Mouse (Mus musculus) cerebellum, adult 18-20 months (tissue): ENCODE data around the gene Nat8f2.
A peak's percentile ranks its signal among the peaks of the same experiment; 100 is the strongest.
"Not testable (repeated sequence)": the region's sequence is repeated elsewhere in the genome, so short reads cannot be mapped to it uniquely, and the experiment has no call there.

ENCODE experiments used
- DNase-seq, 2 experiments: peaks; one replicate each; pipeline ENCODE4 v3.0.0; 2021

Nat8f2 gene

GRCm38 (mm10) chr6:85869006-85869405, at the start of gene Nat8f2:
Nat8f2 (minus strand) TSS chr6:85869158.
- not testable (repeated sequence) for DNase-seq

DNA sequence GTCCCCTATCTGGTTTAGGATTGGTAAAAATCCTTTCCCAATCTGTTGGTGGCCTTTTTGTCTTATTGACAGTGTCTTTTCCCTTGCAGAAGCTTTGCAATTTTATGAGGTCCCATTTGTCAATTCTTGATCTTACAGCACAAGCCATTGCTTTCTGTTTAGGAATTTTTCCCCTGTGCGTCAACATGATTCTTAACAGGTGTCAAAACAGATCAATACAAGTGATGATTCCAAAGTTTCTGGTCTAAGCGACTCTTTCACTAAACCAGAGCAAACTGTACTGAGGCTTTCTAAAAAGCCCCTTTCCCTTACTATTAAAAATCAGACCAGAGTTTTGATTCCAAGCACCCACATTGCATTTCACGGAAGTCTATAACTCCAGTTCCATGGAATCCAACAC, 49.4 kb upstream of the Nat8f2 start:
- DNase-seq, result not testable (repeated sequence)

DNA sequence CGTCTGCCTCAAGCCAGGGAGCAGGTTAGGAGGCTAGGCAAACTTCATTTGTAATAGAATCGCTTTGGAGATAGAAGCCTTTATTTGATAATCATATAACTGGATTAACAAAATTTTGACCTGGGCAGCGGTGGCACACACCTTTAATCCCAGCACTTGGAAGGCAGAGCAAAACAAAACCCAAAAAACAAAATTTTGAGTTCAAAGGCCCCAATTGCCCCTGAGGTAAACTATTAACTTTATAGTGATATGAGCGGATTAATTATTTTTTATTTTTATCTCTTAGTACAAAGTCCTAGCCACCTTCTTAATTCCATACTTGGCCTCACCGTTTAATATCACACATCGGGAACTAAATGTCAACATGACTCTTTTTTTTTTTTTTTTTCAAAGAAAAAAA, 47.6 kb upstream of the Nat8f2 start:
- no peak for DNase-seq

DNA sequence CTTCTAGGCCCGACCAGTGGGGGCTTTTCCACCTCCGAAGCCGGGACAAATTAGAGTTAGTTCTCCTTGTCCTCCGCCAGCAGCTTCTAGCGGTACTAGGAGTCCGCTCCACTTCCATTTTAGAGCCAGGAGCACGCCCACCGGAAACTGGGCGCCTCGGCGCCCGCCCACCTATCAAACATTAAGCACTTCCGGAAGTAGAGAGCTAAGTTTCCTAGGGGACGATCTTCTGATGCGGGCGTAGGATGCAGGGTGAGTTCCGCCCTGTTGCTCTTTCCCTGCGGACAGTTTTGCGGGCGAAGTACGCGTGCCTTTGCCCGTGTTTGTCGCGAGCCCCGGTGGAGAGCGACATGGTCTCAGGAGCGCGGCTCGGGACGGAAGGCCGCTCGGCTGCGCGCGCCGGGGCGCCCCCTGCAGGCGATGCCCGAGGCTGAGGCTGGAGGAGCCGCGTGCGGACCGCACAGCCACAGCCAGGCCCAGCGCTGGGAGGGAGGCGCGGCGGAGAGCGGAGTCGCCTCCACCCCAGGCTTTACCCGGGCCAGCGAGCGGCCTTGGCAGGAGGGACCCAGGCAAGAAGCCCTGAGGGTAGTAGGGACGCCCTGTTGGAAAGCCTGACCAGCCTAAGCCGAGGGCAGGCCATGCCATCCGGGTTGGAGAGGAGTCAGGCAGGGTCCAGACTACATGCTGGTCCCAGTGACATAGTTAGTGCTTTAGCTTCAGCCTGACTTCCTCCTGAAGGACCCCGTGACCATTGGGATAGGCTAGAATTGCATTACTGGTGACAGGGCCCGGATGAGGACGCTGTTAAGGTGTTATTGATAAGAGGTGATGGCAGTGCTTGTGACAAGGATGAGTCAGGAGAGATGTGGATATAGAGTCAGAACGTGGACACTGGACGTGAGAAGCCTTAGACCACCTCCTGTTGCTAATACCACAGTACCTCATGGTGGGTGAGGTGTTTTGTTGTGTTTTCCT, 46.9 kb upstream of the Nat8f2 start, which contains the start of gene Nat8f1:
Gene Nat8f1 (minus strand): TSS at position 149 of the 975 bp plus-strand sequence.
- DNase-seq, result peak; percentile 82 to 85

DNA sequence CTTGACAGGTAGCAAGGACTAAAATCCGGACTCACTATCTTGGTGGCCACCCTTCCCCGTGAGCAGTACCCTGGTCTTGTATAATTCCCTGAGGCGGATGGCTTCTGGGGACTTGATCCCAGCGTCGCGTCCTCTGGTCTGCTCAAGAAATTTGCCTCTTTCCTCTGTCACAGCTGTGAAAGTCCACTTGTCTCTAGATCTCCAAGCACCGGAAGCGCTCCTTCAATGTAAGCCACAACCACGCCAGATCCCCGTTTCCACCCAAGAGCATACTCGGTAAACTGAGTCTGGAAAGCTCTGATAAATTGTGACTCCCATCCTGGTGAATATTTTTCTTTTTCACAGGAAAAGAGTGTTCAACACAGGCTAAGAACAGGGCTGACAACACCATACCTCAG, 46.2 kb upstream of the Nat8f2 start:
- DNase-seq, result no peak

- no peak for DNase-seq
Observed at GRCm38 (mm10) chr6:85911587-85911986, 42.6 kb upstream of the Nat8f2 start, which contains the start of gene Tprkb. Tprkb (plus strand) TSS chr6:85911865.

DNA sequence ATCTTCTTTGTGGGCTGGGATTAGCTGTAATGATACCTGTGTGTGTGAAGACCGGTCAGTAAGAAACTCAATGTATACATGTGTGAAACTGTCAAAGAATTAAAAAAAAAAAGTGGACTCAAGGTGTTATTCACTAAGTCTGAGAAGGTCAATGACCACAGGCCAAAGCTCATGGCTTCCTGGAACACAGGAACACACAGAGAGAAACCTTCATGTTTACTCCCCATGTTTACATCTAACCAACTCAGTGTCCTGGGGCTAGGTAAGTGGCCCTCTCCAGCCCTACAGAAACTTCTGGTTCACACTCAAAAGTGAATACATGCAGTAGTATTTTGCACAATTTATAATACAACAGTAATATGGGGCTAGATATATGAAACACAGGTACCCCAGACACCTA, 40.7 kb upstream of the Nat8f2 start:
- no peak for DNase-seq

GRCm38 (mm10) chr6:85908341-85908740, 39.4 kb upstream of the Nat8f2 start:
- no peak for DNase-seq

GRCm38 (mm10) chr6:85906911-85907351, 38.0 kb upstream of the Nat8f2 start:
- peak in 1 of 2 experiments; percentile 34 for DNase-seq

DNA sequence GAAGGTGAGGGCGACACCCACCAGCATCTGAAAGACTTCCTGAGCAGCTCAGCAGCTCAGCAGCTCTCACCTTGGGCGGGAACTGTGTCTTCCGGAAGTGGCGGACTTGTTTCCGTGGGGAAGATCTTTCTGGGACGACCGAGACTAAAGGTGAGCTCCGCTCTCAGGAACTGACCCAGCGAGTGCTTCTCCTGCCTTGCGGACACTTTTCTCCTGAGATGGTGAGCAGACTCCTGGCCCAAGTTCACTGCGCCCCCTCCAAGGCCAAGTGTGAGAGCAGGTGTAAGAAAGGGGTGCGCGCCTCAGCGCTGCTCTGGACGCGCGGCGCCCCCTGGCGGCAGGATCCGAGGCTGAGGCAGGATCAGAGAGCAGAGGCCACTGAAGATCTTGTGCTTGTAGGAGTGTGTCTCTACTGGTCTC, 35.7 kb upstream of the Nat8f2 start, which contains the start of gene Nat8f4:
Gene Nat8f4 (minus strand): TSS at position 243 of the 420 bp plus-strand sequence.
- DNase-seq, result peak; percentile 79 to 87

- no peak for DNase-seq
Observed at GRCm38 (mm10) chr6:85902303-85902702, 33.3 kb upstream of the Nat8f2 start.

GRCm38 (mm10) chr6:85898596-85899475, 29.9 kb upstream of the Nat8f2 start:
- not testable (repeated sequence) for DNase-seq

GRCm38 (mm10) chr6:85895061-85895648, 26.2 kb upstream of the Nat8f2 start:
- peak; percentile 25 to 55 for DNase-seq

- DNase-seq, result no peak
Observed at GRCm38 (mm10) chr6:85888961-85889360, 20.0 kb upstream of the Nat8f2 start.

- no peak for DNase-seq
Observed at GRCm38 (mm10) chr6:85884311-85884710, 15.4 kb upstream of the Nat8f2 start.

DNA sequence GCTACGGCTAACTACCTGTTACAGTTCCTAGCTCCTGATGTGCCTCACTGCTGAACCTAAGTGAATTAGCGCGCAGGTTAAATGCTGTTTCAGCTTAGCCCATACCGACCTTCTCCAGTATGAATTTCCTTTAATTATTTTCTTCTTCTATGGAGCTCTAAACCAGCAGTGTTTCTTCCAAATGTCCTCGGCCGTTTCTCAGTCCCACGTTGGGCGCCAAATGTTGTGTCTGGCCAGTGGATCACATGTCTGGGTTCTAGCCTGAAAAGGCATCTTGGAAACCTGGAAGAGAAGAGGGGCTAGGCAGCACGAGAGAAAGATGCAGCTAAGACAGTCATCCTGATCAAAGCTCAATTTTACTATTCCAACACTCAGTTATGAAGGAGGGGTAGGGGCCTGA, 14.3 kb upstream of the Nat8f2 start:
- not testable (repeated sequence) for DNase-seq

- no peak for DNase-seq
Observed at GRCm38 (mm10) chr6:85867726-85868690, 950 bp downstream of the Nat8f2 start.

DNA sequence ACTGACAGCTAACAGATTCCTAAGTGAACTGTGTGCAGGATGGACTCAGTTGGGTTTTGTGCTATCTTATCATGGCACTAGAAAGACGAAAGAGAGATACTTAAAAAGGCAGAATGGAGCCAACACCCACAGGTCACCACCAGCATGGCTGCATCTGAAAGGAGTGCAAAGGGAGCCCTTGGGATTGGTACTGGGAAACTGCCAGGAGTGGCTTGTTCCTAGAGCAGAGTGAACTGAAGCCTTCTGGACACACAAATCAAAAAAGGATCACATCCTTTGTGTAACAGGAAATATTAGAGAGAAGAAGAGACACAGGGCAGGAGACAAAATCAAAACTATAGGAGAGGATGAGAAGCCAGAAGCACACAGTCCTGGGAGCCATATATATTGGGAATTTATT, 2.0 kb downstream of the Nat8f2 start:
- DNase-seq, result not testable (repeated sequence)

GRCm38 (mm10) chr6:85866166-85866565, 2.8 kb downstream of the Nat8f2 start:
- not testable (repeated sequence) for DNase-seq

- DNase-seq, result not testable (repeated sequence)
Observed at GRCm38 (mm10) chr6:85864900-85865639, 3.9 kb downstream of the Nat8f2 start.

DNA sequence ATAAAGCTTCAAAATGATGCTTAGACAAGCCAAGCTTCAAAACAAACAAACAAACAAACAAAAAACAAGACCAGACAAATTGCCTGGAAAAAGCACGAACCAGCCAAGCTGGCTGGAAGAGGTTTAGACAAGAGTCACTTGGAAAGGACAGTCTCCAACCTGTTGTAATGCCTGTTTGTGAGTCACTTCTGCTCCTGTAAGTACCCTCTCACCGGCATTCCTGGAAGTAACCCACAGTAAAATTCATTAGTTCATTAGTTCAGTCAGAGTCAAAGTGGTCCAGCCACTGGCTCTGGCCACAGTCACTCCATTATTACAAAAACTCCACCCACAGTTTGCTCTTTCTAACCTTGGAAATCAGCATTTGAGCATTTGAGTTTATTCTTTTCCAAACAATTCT, 5.1 kb downstream of the Nat8f2 start:
- DNase-seq, result no peak
